Mouse (Mus musculus): Measurements from ENCODE around the gene H2afx. TPM values are rescaled to one million over a fixed set of nuclear protein-coding genes. Genes with fewer than 3 reads are reported as not detected.
"Not testable (repeated sequence)": the region's sequence is repeated elsewhere in the genome, so short reads cannot be mapped to it uniquely, and the experiment has no call there.

H2afx gene
- polyA plus RNA-seq, 1 experiment, result 891 TPM

- H3K4me3 ChIP-seq (ENCODE audit: control insufficient read depth, insufficient read depth, low read length), result no peak overlapping the region
- peaks cover 10% of the 10 kb centered on the region for H3K36me3 ChIP-seq (ENCODE audit: control insufficient read depth, insufficient read depth, low read length)
- TF ChIP-seq POLR2A (IDR thresholded peaks at IDR 0.05; ENCODE audit: control insufficient read depth, extremely low read depth, insufficient read depth, low read length, poor library complexity) (no peak), CTCF (IDR thresholded peaks at IDR 0.05; ENCODE audit: borderline replicate concordance, control insufficient read depth, extremely low read depth, insufficient read depth, low read length, poor library complexity) (no peak)
- no peaks in the 10 kb centered on the region for H3K27me3 ChIP-seq (ENCODE audit: control insufficient read depth, insufficient read depth, low read length)
- H3K27ac ChIP-seq (ENCODE audit: control insufficient read depth, insufficient read depth, low read length), result no peak overlapping the region
- WGBS, result 71% methylated on average over 6 of the region's 6 CpGs
- peaks cover 15% of the 10 kb centered on the region for H3K4me1 ChIP-seq (replicated peaks; ENCODE audit: control insufficient read depth, insufficient read depth, low read length)
- DNase-seq, result no peak
These were observed 3.8 kb upstream of the H2afx start for GRCm38 (mm10) chr9:44330736-44331135.

- 97% methylated on average over 13 of the region's 13 CpGs for WGBS
- Histone ChIP-seq H3K27ac (ENCODE audit: control insufficient read depth, insufficient read depth, low read length) (no peak overlapping the region), H3K4me1 (replicated peaks; ENCODE audit: control insufficient read depth, insufficient read depth, low read length) (peaks cover 11% of the 10 kb centered on the region), H3K36me3 (ENCODE audit: control insufficient read depth, insufficient read depth, low read length) (peaks cover 10% of the 10 kb centered on the region), H3K4me3 (ENCODE audit: control insufficient read depth, insufficient read depth, low read length) (no peak overlapping the region), H3K27me3 (ENCODE audit: control insufficient read depth, insufficient read depth, low read length) (no peaks in the 10 kb centered on the region)
- no peak for TF ChIP-seq POLR2A (IDR thresholded peaks at IDR 0.05; ENCODE audit: control insufficient read depth, extremely low read depth, insufficient read depth, low read length, poor library complexity)
- TF ChIP-seq CTCF (IDR thresholded peaks at IDR 0.05; ENCODE audit: borderline replicate concordance, control insufficient read depth, extremely low read depth, insufficient read depth, low read length, poor library complexity), result no peak
- DNase-seq, result no peak
These were observed 1.4 kb upstream of the H2afx start for GRCm38 (mm10) chr9:44332918-44333638.

- Histone ChIP-seq H3K4me1 (replicated peaks; ENCODE audit: control insufficient read depth, insufficient read depth, low read length) (peaks cover 11% of the 10 kb centered on the region), H3K36me3 (ENCODE audit: control insufficient read depth, insufficient read depth, low read length) (peaks cover 10% of the 10 kb centered on the region), H3K4me3 (ENCODE audit: control insufficient read depth, insufficient read depth, low read length) (peak overlapping the region; percentile 73), H3K27me3 (ENCODE audit: control insufficient read depth, insufficient read depth, low read length) (no peaks in the 10 kb centered on the region), H3K27ac (ENCODE audit: control insufficient read depth, insufficient read depth, low read length) (peak overlapping the region; percentile 28; the same call in 1 of the 2 replicates)
- no peak for DNase-seq
- TF ChIP-seq POLR2A (IDR thresholded peaks at IDR 0.05; ENCODE audit: control insufficient read depth, extremely low read depth, insufficient read depth, low read length, poor library complexity) (no peak), CTCF (IDR thresholded peaks at IDR 0.05; ENCODE audit: borderline replicate concordance, control insufficient read depth, extremely low read depth, insufficient read depth, low read length, poor library complexity) (no peak)
- WGBS, result under 1% methylated on average over 50 of the region's 50 CpGs
These were observed 1.0 kb downstream of the H2afx start for GRCm38 (mm10) chr9:44335331-44336092.

- no peak for DNase-seq
- Histone ChIP-seq H3K4me1 (replicated peaks; ENCODE audit: control insufficient read depth, insufficient read depth, low read length) (peaks cover 11% of the 10 kb centered on the region), H3K4me3 (ENCODE audit: control insufficient read depth, insufficient read depth, low read length) (peak overlapping the region; percentile 73), H3K27me3 (ENCODE audit: control insufficient read depth, insufficient read depth, low read length) (no peaks in the 10 kb centered on the region), H3K27ac (ENCODE audit: control insufficient read depth, insufficient read depth, low read length) (no peak overlapping the region; the same call in 1 of the 2 replicates), H3K36me3 (ENCODE audit: control insufficient read depth, insufficient read depth, low read length) (peaks cover 10% of the 10 kb centered on the region)
- no peak for TF ChIP-seq CTCF (IDR thresholded peaks at IDR 0.05; ENCODE audit: borderline replicate concordance, control insufficient read depth, extremely low read depth, insufficient read depth, low read length, poor library complexity)
- TF ChIP-seq POLR2A (IDR thresholded peaks at IDR 0.05; ENCODE audit: control insufficient read depth, extremely low read depth, insufficient read depth, low read length, poor library complexity), result no peak
- 5% methylated on average over 5 of the region's 5 CpGs for WGBS
These were observed 1.6 kb downstream of the H2afx start for GRCm38 (mm10) chr9:44336093-44336406.

- peaks cover 10% of the 10 kb centered on the region for H3K36me3 ChIP-seq (ENCODE audit: control insufficient read depth, insufficient read depth, low read length)
- not testable (repeated sequence) for DNase-seq; H3K27ac ChIP-seq (ENCODE audit: control insufficient read depth, insufficient read depth, low read length); H3K27me3 ChIP-seq (ENCODE audit: control insufficient read depth, insufficient read depth, low read length)
- peak overlapping the region; percentile 26 for H3K4me3 ChIP-seq (ENCODE audit: control insufficient read depth, insufficient read depth, low read length)
- peaks cover 11% of the 10 kb centered on the region for H3K4me1 ChIP-seq (replicated peaks; ENCODE audit: control insufficient read depth, insufficient read depth, low read length)
- WGBS, result 49% methylated on average over 4 of the region's 4 CpGs
These were observed 2.0 kb downstream of the H2afx start for GRCm38 (mm10) chr9:44336513-44336912.

- Histone ChIP-seq H3K4me3 (ENCODE audit: control insufficient read depth, insufficient read depth, low read length) (no peak overlapping the region), H3K27ac (ENCODE audit: control insufficient read depth, insufficient read depth, low read length) (no peak overlapping the region), H3K27me3 (ENCODE audit: control insufficient read depth, insufficient read depth, low read length) (no peaks in the 10 kb centered on the region), H3K36me3 (ENCODE audit: control insufficient read depth, insufficient read depth, low read length) (peaks cover 10% of the 10 kb centered on the region), H3K4me1 (replicated peaks; ENCODE audit: control insufficient read depth, insufficient read depth, low read length) (peaks cover 11% of the 10 kb centered on the region)
- TF ChIP-seq CTCF (IDR thresholded peaks at IDR 0.05; ENCODE audit: borderline replicate concordance, control insufficient read depth, extremely low read depth, insufficient read depth, low read length, poor library complexity) (no peak), POLR2A (IDR thresholded peaks at IDR 0.05; ENCODE audit: control insufficient read depth, extremely low read depth, insufficient read depth, low read length, poor library complexity) (no peak)
- WGBS, result 73% methylated on average over 3 of the region's 3 CpGs
- DNase-seq, result no peak
These were observed 2.5 kb downstream of the H2afx start for GRCm38 (mm10) chr9:44336964-44337363.
